Mouse (Mus musculus) megakaryocyte, embryonic 14.5 days (primary cell): ENCODE data around the gene Htr2a.

Source experiments
- FLI1 ChIP-seq: IDR thresholded peaks from 2 replicates; pipeline ENCODE4 v1.6.1; 2012; ENCODE audit warnings: low read length, inconsistent platforms, mixed read lengths
- GATA1 ChIP-seq: IDR thresholded peaks from 3 replicates; pipeline ENCODE4 v1.6.1; 2012; ENCODE audit warnings: mixed read lengths, low read length, inconsistent platforms, borderline replicate concordance

- TF ChIP-seq GATA1, result no peak
- no peak for TF ChIP-seq FLI1
These were observed 96.2 kb downstream of the Htr2a start for GRCm38 (mm10) chr14:74736850-74737249.
